Mouse (Mus musculus): ENCODE measurements around the gene Gm49383. TPM values are rescaled to one million over a fixed set of nuclear protein-coding genes. Genes with fewer than 3 reads are reported as not detected.

The Gm49383 gene
- polyA plus RNA-seq, 1 experiment from 2014 or later: 24.7 TPM

GRCm38 (mm10) chr12:69156436-69156835 lies 40.5 kb downstream of the Gm49383 start:
- Histone ChIP-seq H3K27ac (no peak overlapping the region), H3K9me3 (replicated peaks) (no peaks in the 10 kb centered on the region), H3K4me3 (no peak overlapping the region), H3K9ac (no peak overlapping the region), H3K4me1 (peaks cover 5% of the 10 kb centered on the region), H3K4me2 (replicated peaks) (no peak overlapping the region), H3K36me3 (peaks cover 21% of the 10 kb centered on the region), H3K27me3 (no peaks in the 10 kb centered on the region)
- WGBS: 86% methylated on average over 4 of the region's 4 CpGs
- no peak for ATAC-seq (ENCODE audit: low FRiP score)

- H3K4me3 ChIP-seq: no peak overlapping the region
- 89% methylated on average over 2 of the region's 2 CpGs for WGBS
- no peak for ATAC-seq (ENCODE audit: low FRiP score)
- no peak overlapping the region for H3K9ac ChIP-seq
- no peaks in the 10 kb centered on the region for H3K27me3 ChIP-seq
- H3K27ac ChIP-seq: no peak overlapping the region
- H3K4me2 ChIP-seq (replicated peaks): no peak overlapping the region
- peaks cover 21% of the 10 kb centered on the region for H3K36me3 ChIP-seq
- H3K4me1 ChIP-seq: peaks cover 5% of the 10 kb centered on the region
- H3K9me3 ChIP-seq (replicated peaks): no peaks in the 10 kb centered on the region
Observed at GRCm38 (mm10) chr12:69155923-69156322, 41.0 kb downstream of the Gm49383 start.

GRCm38 (mm10) chr12:69150049-69150448 lies 46.9 kb downstream of the Gm49383 start:
- Histone ChIP-seq H3K4me1 (no peaks in the 10 kb centered on the region), H3K9ac (no peak overlapping the region), H3K4me3 (no peak overlapping the region), H3K4me2 (replicated peaks) (no peak overlapping the region; the same call in 1 of the 2 replicates), H3K9me3 (replicated peaks) (no peaks in the 10 kb centered on the region), H3K36me3 (peaks cover 6% of the 10 kb centered on the region; the same call in 1 of the 2 replicates), H3K27ac (no peak overlapping the region), H3K27me3 (no peaks in the 10 kb centered on the region)
- no peak for ATAC-seq (ENCODE audit: low FRiP score)
- 91% methylated on average over 13 of the region's 13 CpGs for WGBS

GRCm38 (mm10) chr12:69147166-69147735 lies 49.7 kb downstream of the Gm49383 start:
- H3K9me3 ChIP-seq (replicated peaks): no peaks in the 10 kb centered on the region
- no peak overlapping the region for H3K9ac ChIP-seq
- H3K4me2 ChIP-seq (replicated peaks): no peak overlapping the region
- no peak overlapping the region for H3K27ac ChIP-seq
- no peak overlapping the region for H3K4me3 ChIP-seq
- no peak for ATAC-seq (ENCODE audit: low FRiP score)
- H3K4me1 ChIP-seq: no peaks in the 10 kb centered on the region
- WGBS: 96% methylated on average over 5 of the region's 5 CpGs
- no peaks in the 10 kb centered on the region for H3K27me3 ChIP-seq
- H3K36me3 ChIP-seq: no peaks in the 10 kb centered on the region

GRCm38 (mm10) chr12:69143460-69143859 lies 53.4 kb downstream of the Gm49383 start:
- H3K4me3 ChIP-seq: no peak overlapping the region
- H3K4me1 ChIP-seq: no peaks in the 10 kb centered on the region
- no peaks in the 10 kb centered on the region for H3K36me3 ChIP-seq
- 75% methylated on average over 6 of the region's 6 CpGs for WGBS
- H3K27ac ChIP-seq: no peak overlapping the region
- no peak overlapping the region for H3K9ac ChIP-seq
- no peaks in the 10 kb centered on the region for H3K9me3 ChIP-seq (replicated peaks)
- no peak for ATAC-seq (ENCODE audit: low FRiP score)
- H3K27me3 ChIP-seq: no peaks in the 10 kb centered on the region
- no peak overlapping the region for H3K4me2 ChIP-seq (replicated peaks)

- peak; percentile 29; the same call in 1 of the 2 replicates for ATAC-seq (ENCODE audit: low FRiP score)
- 86% methylated on average over 7 of the region's 7 CpGs for WGBS
Observed at GRCm38 (mm10) chr12:69139841-69140240, 57.1 kb downstream of the Gm49383 start.

GRCm38 (mm10) chr12:69139201-69139600 lies 57.7 kb downstream of the Gm49383 start:
- Histone ChIP-seq H3K27me3 (no peaks in the 10 kb centered on the region), H3K9ac (no peak overlapping the region), H3K4me3 (no peak overlapping the region), H3K4me1 (no peaks in the 10 kb centered on the region), H3K27ac (no peak overlapping the region), H3K4me2 (replicated peaks) (no peak overlapping the region), H3K9me3 (replicated peaks) (no peaks in the 10 kb centered on the region), H3K36me3 (no peaks in the 10 kb centered on the region)
- WGBS: 82% methylated on average over 3 of the region's 3 CpGs
- no peak for ATAC-seq (ENCODE audit: low FRiP score)

More at GRCm38 (mm10) chr12:69139841-69140240, 57.1 kb downstream of the Gm49383 start:
- no peak overlapping the region for H3K27ac ChIP-seq
- no peaks in the 10 kb centered on the region for H3K27me3 ChIP-seq
- no peaks in the 10 kb centered on the region for H3K4me1 ChIP-seq
- no peaks in the 10 kb centered on the region for H3K9me3 ChIP-seq (replicated peaks)
- no peak overlapping the region for H3K4me2 ChIP-seq (replicated peaks)
- no peaks in the 10 kb centered on the region for H3K36me3 ChIP-seq
- no peak overlapping the region for H3K9ac ChIP-seq
- no peak overlapping the region for H3K4me3 ChIP-seq

Small RNAs within 50 kb of the gene (microRNA-seq; reads per million reads assigned to microRNA genes)
- not detected for gene Gm47287
- 0.81 reads per million for gene Gm47295

Other genes starting within 250 kb of the Gm49383 start
- 1,103 and 1,375 TPM in 2 replicates for gene Rps29, start 37.9 kb downstream of the Gm49383 start, polyA plus RNA-seq (2016; fragmentation: Nextera tagmentation; extraction: Ambion mirVana)
- gene Lrr1, start 28.3 kb downstream of the Gm49383 start, polyA plus RNA-seq (2016; fragmentation: Nextera tagmentation; extraction: Ambion mirVana): 15.0 and 15.5 TPM in 2 replicates
- 409 and 448 TPM in 2 replicates for gene Rpl36al, start 13.0 kb downstream of the Gm49383 start, polyA plus RNA-seq (2016; fragmentation: Nextera tagmentation; extraction: Ambion mirVana)
- gene Mgat2, start 12.9 kb downstream of the Gm49383 start, polyA plus RNA-seq (2016; fragmentation: Nextera tagmentation; extraction: Ambion mirVana): 53.2 and 60.2 TPM in 2 replicates
- 12.7 and 13.1 TPM in 2 replicates for gene Dnaaf2, start 1.3 kb upstream of the Gm49383 start, polyA plus RNA-seq (2016; fragmentation: Nextera tagmentation; extraction: Ambion mirVana)
- gene Gm49384, start 7.2 kb upstream of the Gm49383 start, polyA plus RNA-seq (2016; fragmentation: Nextera tagmentation; extraction: Ambion mirVana): 20.0 and 21.0 TPM in 2 replicates
- 15.3 and 15.7 TPM in 2 replicates for gene Pole2, start 31.1 kb upstream of the Gm49383 start, polyA plus RNA-seq (2016; fragmentation: Nextera tagmentation; extraction: Ambion mirVana)
- gene Klhdc1, start 44.1 kb upstream of the Gm49383 start, polyA plus RNA-seq (2016; fragmentation: Nextera tagmentation; extraction: Ambion mirVana): 5.8 and 6.6 TPM in 2 replicates
- 257 and 262 TPM in 2 replicates for gene Klhdc2, start 99.6 kb upstream of the Gm49383 start, polyA plus RNA-seq (2016; fragmentation: Nextera tagmentation; extraction: Ambion mirVana)
- gene Nemf, start 160.1 kb upstream of the Gm49383 start, polyA plus RNA-seq (2016; fragmentation: Nextera tagmentation; extraction: Ambion mirVana): 82.0 and 90.7 TPM in 2 replicates
- gene Arf6, start 175.0 kb upstream of the Gm49383 start, polyA plus RNA-seq (2016; fragmentation: Nextera tagmentation; extraction: Ambion mirVana): 56.1 and 61.9 TPM in 2 replicates
- 1.1 and 1.8 TPM in 2 replicates for gene Gm9887, start 175.4 kb upstream of the Gm49383 start, polyA plus RNA-seq (2016; fragmentation: Nextera tagmentation; extraction: Ambion mirVana)